In genomic region chr10:90576191-90577098, GRCm38 (mm10) we compare ENCODE assay signal across 9 mouse cellular contexts.
DNase-seq lines count a peak whose midpoint lies in the region; ATAC-seq lines count a peak whose summit lies in the region.
"Had no signal": no experiment of that assay in that cellular context is flagged by ENCODE, and none has a peak within 500 bp of the region (broad histone marks: within the 10 kb centered on the region; RNA-seq: fewer than 3 reads in every experiment).

No protein-coding gene starts in this region.

- WGBS in limb, embryonic 12.5 days: 39% methylated on average over 29 of the region's 29 CpGs

- H3K4me1 ChIP-seq in limb, embryonic 12.5 days (replicated peaks): peaks cover 7% of the 10 kb centered on the region; the same call in 1 of the 2 replicates

- H3K4me2 ChIP-seq in limb, embryonic 12.5 days: peak overlapping the region; percentile 43

- no peak overlapping the region for H3K9ac ChIP-seq in limb, embryonic 12.5 days (replicated peaks)

- H3K4me3 ChIP-seq in limb, embryonic 12.5 days (replicated peaks): peak overlapping the region; percentile 9; the same call in 1 of the 2 replicates

- no peak overlapping the region for H3K27ac ChIP-seq in limb, embryonic 12.5 days

- peaks cover 6% of the 10 kb centered on the region for H3K27me3 ChIP-seq in limb, embryonic 12.5 days

- ATAC-seq in frontal cortex, adult (ENCODE audit: low TSS enrichment): peak; percentile 77
- ATAC-seq in limb, embryonic 12.5 days (ENCODE audit: insufficient number of reproducible peaks, insufficient read depth, low FRiP score, low TSS enrichment, low read depth): no peak
- ATAC-seq: Patski had no signal

- H3K36me3 ChIP-seq in limb, embryonic 12.5 days: no peaks in the 10 kb centered on the region

- DNase-seq in testis, postnatal 14 days (ENCODE audit: low spot score): peak; percentile 5
- no peak for DNase-seq in testis, postnatal 10 days (ENCODE audit: low spot score)
- peak; percentile 40 for DNase-seq in kidney, postnatal 10 days
- DNase-seq in right cerebral cortex, postnatal 10 days (ENCODE audit: low spot score in 2 of 2): peak; percentile 87 to 92
- no peak for DNase-seq in gastrocnemius, postnatal 10 days
- DNase-seq in adrenal gland, postnatal 36 days: no peak

- H3K9me3 ChIP-seq in limb, embryonic 12.5 days: no peaks in the 10 kb centered on the region

Comparison
In these comparisons a context has a peak if more than half of its experiments do, and no peak if none do; other contexts are left out.
1. DNase-seq: peak in testis, postnatal 14 days (single experiment), kidney, postnatal 10 days (single experiment) and right cerebral cortex, postnatal 10 days (2 of 2); none in testis, postnatal 10 days (single experiment), gastrocnemius, postnatal 10 days (single experiment) and adrenal gland, postnatal 36 days (0 of 2).